Mouse (Mus musculus) lung, adult 18-20 months (tissue): ENCODE results near the gene Id2.

Experiments used
- DNase-seq, 2 experiments: peaks; one replicate each; pipeline ENCODE4 v3.0.0; 2022; ENCODE audit warnings: mixed read lengths in 2 of 2

The Id2 gene

GRCm38 (mm10) chr12:25074344-25074743 is 22.6 kb downstream of the Id2 start:
- DNase-seq = no peak

- no peak for DNase-seq
Observed at GRCm38 (mm10) chr12:25073374-25073773, 23.6 kb downstream of the Id2 start.

DNA sequence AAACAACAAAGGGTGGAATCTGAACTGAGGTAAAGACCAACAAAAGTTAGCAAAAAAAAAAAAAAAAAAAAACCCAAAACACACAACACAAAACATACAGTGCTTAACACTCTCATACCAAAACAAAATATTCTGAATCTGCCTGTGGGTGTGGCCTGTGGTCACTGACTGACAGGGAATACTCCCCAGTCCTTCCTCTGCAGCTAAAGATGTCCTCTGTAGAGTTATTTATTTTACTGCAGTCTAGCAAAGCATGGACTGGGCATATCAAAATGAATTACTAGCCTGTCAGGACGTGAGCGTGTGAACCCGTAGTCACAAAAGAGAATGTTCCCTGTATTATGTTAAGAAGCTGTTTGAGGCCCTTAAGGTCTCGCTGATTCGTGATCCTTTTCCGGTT is 34.7 kb downstream of the Id2 start:
- no peak for DNase-seq

GRCm38 (mm10) chr12:25060901-25061300 is 36.0 kb downstream of the Id2 start:
- DNase-seq = no peak

DNA sequence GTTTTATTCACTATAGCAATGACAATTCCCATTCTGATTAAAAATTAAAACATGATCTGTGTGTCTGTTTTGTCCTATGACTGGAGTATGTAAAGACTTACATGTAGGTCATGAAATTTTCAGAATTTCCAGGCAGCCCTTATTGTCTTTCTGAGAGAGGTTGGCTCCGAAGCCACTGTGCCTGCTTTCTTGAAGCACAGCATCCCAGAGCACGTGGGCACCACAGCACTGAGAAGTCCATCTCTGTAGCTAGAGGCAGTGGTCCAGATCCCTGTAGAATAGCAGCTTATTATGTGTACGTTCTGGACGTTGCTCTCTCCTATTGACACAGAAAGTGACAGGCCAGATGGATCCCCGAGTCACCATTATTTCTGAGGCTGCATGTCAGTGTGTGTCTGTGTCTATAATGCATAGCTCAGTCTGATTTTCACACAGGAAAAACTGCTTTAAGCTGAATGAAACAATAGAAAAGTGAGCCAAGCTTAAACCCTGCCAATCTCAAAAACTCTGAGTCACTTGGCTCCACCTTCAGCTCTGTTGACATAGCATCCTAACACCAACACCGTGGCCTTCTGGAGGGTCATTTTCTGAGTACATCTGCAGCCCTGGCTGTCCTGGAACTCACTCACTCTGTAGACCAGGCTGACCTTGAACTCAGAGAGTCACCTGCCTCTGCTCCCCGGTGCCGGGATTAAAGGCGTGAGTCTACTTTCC is 37.3 kb downstream of the Id2 start:
- DNase-seq = peak in 1 of 2 experiments; percentile 7

DNA sequence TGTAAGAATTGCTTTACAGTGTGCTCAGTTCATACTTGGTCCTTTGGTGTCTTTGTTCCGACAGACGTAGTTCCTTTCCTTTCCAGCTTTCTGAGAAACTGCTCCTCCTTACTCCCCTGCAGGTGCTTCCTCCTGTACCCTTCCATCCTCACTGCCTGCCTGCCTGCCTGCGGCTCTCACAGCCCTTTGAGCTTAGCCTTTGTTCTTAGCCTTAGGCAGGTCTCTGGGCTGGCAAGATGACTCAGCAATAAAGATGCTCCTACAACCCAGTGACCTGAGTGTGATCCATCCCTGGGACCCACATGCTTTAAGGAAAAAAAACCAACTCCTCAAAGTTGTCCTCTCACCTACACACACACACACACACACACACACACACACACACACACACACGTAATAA is 42.0 kb downstream of the Id2 start:
- no peak for DNase-seq

GRCm38 (mm10) chr12:25054511-25054910 is 42.4 kb downstream of the Id2 start:
- no peak for DNase-seq

- DNase-seq = no peak
Observed at GRCm38 (mm10) chr12:25049253-25049652, 47.7 kb downstream of the Id2 start.

DNA sequence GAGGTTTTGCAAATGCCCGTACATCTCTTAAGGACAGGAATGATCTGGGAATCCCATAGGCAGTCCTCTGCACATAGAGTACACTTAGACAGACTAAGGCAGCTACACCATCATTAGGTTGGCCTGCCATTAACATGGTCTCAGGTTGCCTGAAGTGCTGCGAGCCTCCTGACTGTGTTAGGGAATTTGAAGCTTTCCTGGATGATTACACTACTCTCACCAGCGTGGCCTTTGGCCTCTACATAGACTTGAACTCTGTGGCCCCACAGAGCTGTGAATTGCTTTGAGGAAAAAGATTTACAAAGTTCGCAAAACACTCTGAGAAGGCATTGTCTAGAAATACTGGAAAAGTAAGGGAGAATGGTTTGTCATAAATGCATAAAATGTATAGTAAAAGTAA is 52.4 kb downstream of the Id2 start:
- DNase-seq = no peak

DNA sequence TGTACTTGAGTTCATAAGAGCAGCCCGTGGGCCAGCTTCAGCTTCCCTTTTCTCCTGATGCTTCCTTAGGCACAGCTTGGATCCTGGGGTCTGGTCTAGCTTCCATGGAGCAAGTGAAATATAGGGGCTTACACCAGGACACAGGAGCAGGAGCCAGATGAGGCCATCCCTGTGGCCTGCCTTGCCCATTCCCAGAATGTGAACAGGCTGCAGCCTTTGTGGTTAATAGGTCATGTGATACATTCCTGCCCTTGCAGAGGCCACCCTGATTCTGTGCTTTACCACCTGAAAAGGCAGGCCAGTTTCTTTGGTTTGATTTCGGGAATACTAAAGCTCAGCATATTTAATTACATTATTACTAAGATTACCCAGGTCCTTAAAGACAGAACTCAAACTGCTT is 52.9 kb downstream of the Id2 start:
- no peak for DNase-seq
